Mouse (Mus musculus): ENCODE data around the gene Olfr1428. TPM values are rescaled to one million over a fixed set of nuclear protein-coding genes. Genes with fewer than 3 reads are reported as not detected.
"Not testable (repeated sequence)": the region's sequence is repeated elsewhere in the genome, so short reads cannot be mapped to it uniquely, and the experiment has no call there.

Gene Olfr1428
- polyA plus RNA-seq, 1 experiment from 2014 or later: not detected

DNA sequence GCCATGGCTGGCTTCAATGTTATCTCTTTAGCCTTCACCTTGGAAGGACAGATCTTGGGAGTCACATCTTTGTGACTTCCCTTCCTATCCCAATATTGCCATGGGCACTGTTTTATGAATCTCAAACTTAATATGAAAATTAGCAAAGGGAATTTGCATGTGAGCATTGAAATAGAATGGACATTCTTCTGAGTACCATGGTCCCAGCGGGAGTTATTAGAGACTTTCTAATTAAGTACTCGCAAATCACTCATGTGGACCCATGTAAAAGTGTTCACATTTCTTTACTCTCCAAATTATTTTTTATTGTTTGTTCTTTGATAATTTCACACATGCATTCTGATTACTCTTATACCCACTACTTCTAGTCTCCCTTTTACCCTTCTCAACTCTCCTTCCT is 12.5 kb downstream of the Olfr1428 start, which contains the start of gene Olfr1427:
Olfr1427 (minus strand) TSS at position 101 of the 400 bp plus-strand sequence.
- H3K27me3 ChIP-seq (ENCODE audit: insufficient read depth, low read length): no peaks in the 10 kb centered on the region
- DNase-seq (no peak), ATAC-seq (ENCODE audit: insufficient read depth) (no peak)
- no peak within 1 kb of the TSS for H3K9ac ChIP-seq
- H3K4me1 ChIP-seq (ENCODE audit: insufficient read depth): no peaks in the 10 kb centered on the region
- H3K27ac ChIP-seq (ENCODE audit: low read depth): no peak within 1 kb of the TSS
- no peak within 1 kb of the TSS for H3K4me3 ChIP-seq (ENCODE audit: low read depth, low read length)
- no peak for TF ChIP-seq CTCF (IDR thresholded peaks at IDR 0.05; ENCODE audit: low read depth)
- H3K36me3 ChIP-seq (ENCODE audit: insufficient read depth): no peaks in the 10 kb centered on the region
- H3K4me2 ChIP-seq: no peak within 1 kb of the TSS
- WGBS: 93% methylated on average over 2 of the region's 2 CpGs
- H3K9me3 ChIP-seq (ENCODE audit: low read depth, low read length): no peaks in the 10 kb centered on the region

DNA sequence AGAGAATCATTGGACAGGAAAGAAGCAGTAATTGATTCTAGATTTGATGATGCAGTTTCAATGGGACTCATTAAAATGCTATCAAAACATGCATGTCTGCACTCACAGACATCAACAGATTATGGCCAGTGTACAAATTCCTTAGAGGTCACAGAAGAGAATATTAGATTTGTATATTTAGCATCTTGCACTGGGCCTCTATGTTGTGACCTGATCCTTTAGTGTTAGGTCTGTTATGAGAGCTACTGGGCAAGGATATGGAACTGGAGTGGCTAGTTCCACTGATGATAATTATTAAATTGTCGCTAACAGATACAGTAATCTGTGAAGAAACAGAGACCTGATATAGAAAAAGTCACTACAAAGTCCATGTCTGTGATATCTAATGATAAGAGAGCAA is 23.8 kb downstream of the Olfr1428 start, which contains the start of gene Olfr1426:
Olfr1426 (minus strand) TSS at position 101 of the 400 bp plus-strand sequence.
- ATAC-seq (ENCODE audit: insufficient read depth) (no peak), DNase-seq (no peak)
- H3K4me1 ChIP-seq (ENCODE audit: insufficient read depth): no peaks in the 10 kb centered on the region
- no peaks in the 10 kb centered on the region for H3K27me3 ChIP-seq (ENCODE audit: insufficient read depth, low read length)
- H3K4me3 ChIP-seq (ENCODE audit: low read depth, low read length): no peak within 1 kb of the TSS
- H3K27ac ChIP-seq (ENCODE audit: low read depth): no peak within 1 kb of the TSS
- H3K9ac ChIP-seq: no peak within 1 kb of the TSS
- WGBS: 59% methylated on average over 1 of the region's 1 CpGs
- no peak within 1 kb of the TSS for H3K4me2 ChIP-seq
- H3K9me3 ChIP-seq (ENCODE audit: low read depth, low read length): no peaks in the 10 kb centered on the region
- TF ChIP-seq CTCF (IDR thresholded peaks at IDR 0.05; ENCODE audit: low read depth): no peak
- H3K36me3 ChIP-seq (ENCODE audit: insufficient read depth): no peaks in the 10 kb centered on the region

DNA sequence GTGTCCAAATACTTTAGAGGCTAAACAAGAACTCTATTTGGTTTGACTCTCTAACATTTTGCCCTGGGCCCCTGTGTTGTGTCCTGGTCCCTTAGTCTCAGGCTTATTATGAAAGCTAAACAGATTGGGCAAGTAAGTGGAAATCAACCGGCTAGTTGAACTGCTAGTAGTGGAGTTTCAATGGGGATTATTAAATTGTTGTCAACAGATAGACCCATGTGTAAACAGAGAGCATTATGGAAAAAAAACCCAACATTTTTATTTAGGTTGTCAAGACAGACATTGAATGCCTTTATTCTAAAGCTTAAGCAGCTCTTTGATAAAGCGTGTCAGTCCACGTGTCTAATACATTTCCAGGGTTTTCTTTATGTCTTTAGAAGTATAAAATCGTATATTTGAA is 38.1 kb downstream of the Olfr1428 start, which contains the start of gene Olfr1425:
Olfr1425 (minus strand) TSS at position 101 of the 400 bp plus-strand sequence.
- H3K4me3 ChIP-seq (ENCODE audit: low read depth, low read length); H3K36me3 ChIP-seq (ENCODE audit: insufficient read depth); H3K27ac ChIP-seq (ENCODE audit: low read depth); H3K4me2 ChIP-seq; H3K27me3 ChIP-seq (ENCODE audit: insufficient read depth, low read length); ATAC-seq (ENCODE audit: insufficient read depth); H3K9me3 ChIP-seq (ENCODE audit: low read depth, low read length); H3K9ac ChIP-seq; DNase-seq; H3K4me1 ChIP-seq (ENCODE audit: insufficient read depth): not testable (repeated sequence)
- 77% methylated on average over 4 of the region's 4 CpGs for WGBS

DNA sequence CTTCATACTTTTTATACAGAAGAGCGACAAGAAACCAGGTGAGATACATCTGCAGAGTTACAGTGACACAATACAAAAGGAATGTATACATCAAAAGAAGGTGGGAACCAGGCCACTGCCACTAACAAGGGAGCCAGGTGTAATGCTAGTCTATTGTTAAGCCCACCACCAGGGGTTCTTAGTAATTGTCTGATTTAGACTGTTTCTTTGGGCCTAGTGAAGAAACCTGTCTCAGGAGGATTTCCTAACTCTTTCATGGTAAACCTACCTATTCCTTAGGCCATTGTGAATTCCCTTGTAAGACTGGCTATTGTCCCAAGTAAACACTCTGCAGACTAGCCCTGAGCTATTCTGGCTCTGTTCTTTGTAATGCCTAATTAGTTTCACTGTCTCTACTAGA is 46.2 kb downstream of the Olfr1428 start:
- not testable (repeated sequence) for H3K4me2 ChIP-seq; DNase-seq; ATAC-seq (ENCODE audit: insufficient read depth); H3K9me3 ChIP-seq (ENCODE audit: low read depth, low read length); H3K4me3 ChIP-seq (ENCODE audit: low read depth, low read length); H3K27ac ChIP-seq (ENCODE audit: low read depth); H3K9ac ChIP-seq; H3K36me3 ChIP-seq (ENCODE audit: insufficient read depth); H3K4me1 ChIP-seq (ENCODE audit: insufficient read depth); H3K27me3 ChIP-seq (ENCODE audit: insufficient read depth, low read length)
- WGBS: 71% methylated on average over 1 of the region's 1 CpGs

DNA sequence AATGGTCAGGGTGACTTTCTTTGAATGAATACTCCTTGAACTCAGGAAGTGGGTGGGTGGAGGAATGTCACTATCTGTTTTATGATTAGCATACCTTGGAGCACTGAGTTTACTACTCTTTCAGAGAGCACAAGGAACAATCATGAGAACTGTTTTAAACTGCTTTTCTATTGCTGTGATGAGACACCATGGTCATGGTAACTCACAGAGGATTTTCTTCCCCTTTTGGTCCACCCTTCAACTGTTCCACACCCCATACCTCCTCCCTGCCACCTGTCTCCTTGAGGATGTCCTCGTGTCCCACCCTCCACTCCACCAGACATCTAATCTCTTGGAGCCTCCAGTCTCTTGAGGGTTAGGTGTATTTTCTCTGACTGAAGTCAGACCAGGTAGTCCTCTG is 47.9 kb downstream of the Olfr1428 start:
- not testable (repeated sequence) for H3K9ac ChIP-seq; DNase-seq; H3K27ac ChIP-seq (ENCODE audit: low read depth); H3K4me3 ChIP-seq (ENCODE audit: low read depth, low read length); H3K4me2 ChIP-seq; ATAC-seq (ENCODE audit: insufficient read depth); H3K36me3 ChIP-seq (ENCODE audit: insufficient read depth); H3K27me3 ChIP-seq (ENCODE audit: insufficient read depth, low read length); H3K9me3 ChIP-seq (ENCODE audit: low read depth, low read length); H3K4me1 ChIP-seq (ENCODE audit: insufficient read depth)
- 65% methylated on average over 1 of the region's 1 CpGs for WGBS

DNA sequence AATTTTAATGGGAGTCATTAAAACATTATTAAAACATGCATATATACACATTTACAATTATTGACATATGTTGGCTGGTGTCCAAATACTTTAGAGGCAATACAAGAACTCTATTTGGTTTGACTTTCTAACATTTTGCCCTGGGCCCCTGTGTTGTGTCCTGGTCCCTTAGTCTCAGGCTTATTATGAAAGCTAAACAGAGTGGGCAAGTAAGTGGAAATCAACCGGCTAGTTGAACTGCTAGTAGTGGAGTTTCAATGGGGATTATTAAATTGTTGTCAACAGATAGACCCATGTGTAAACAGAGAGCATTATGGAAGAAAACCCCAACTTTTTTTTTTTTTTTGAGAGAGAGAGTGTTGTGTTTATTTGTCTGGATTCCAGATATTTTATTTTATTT is 53.1 kb downstream of the Olfr1428 start, which contains the start of gene Olfr1424:
Olfr1424 (minus strand) TSS at position 101 of the 400 bp plus-strand sequence.
- H3K27me3 ChIP-seq (ENCODE audit: insufficient read depth, low read length); H3K9ac ChIP-seq; H3K4me1 ChIP-seq (ENCODE audit: insufficient read depth); DNase-seq; H3K36me3 ChIP-seq (ENCODE audit: insufficient read depth); H3K4me2 ChIP-seq; H3K4me3 ChIP-seq (ENCODE audit: low read depth, low read length); ATAC-seq (ENCODE audit: insufficient read depth); H3K9me3 ChIP-seq (ENCODE audit: low read depth, low read length); H3K27ac ChIP-seq (ENCODE audit: low read depth): not testable (repeated sequence)
- 83% methylated on average over 1 of the region's 1 CpGs for WGBS

Other genes with a start within 250 kb of the Olfr1428 start
- not detected in 2 replicates for gene Olfr1419, start 240.8 kb downstream of the Olfr1428 start, polyA plus RNA-seq (2014; fragmentation: Nextera tagmentation; extraction: Ambion mirVana)
- gene Olfr1420, start 229.3 kb downstream of the Olfr1428 start, polyA plus RNA-seq (2014; fragmentation: Nextera tagmentation; extraction: Ambion mirVana): 0.05 TPM in 1 of 2 replicates, not detected in the other
- 25.9 TPM in 2 replicates for gene Patl1, start 203.5 kb downstream of the Olfr1428 start, polyA plus RNA-seq (2014; fragmentation: Nextera tagmentation; extraction: Ambion mirVana)
- 7.4 and 7.5 TPM in 2 replicates for gene Osbp, start 150.0 kb downstream of the Olfr1428 start, polyA plus RNA-seq (2014; fragmentation: Nextera tagmentation; extraction: Ambion mirVana)
- not detected in 2 replicates for gene Olfr1423, start 74.6 kb downstream of the Olfr1428 start, polyA plus RNA-seq (2014; fragmentation: Nextera tagmentation; extraction: Ambion mirVana)
- not detected in 2 replicates for gene Olfr1424, start 53.2 kb downstream of the Olfr1428 start, polyA plus RNA-seq (2014; fragmentation: Nextera tagmentation; extraction: Ambion mirVana)
- gene Olfr1425, start 38.2 kb downstream of the Olfr1428 start, polyA plus RNA-seq (2014; fragmentation: Nextera tagmentation; extraction: Ambion mirVana): not detected in 2 replicates
- gene Olfr1426, start 23.9 kb downstream of the Olfr1428 start, polyA plus RNA-seq (2014; fragmentation: Nextera tagmentation; extraction: Ambion mirVana): not detected in 2 replicates
- gene Olfr1427, start 12.6 kb downstream of the Olfr1428 start, polyA plus RNA-seq (2014; fragmentation: Nextera tagmentation; extraction: Ambion mirVana): not detected in 2 replicates
- gene Olfr76, start 7.3 kb upstream of the Olfr1428 start, polyA plus RNA-seq (2014; fragmentation: Nextera tagmentation; extraction: Ambion mirVana): not detected in 2 replicates
- gene Olfr1555-ps1, start 54.2 kb upstream of the Olfr1428 start, polyA plus RNA-seq (2014; fragmentation: Nextera tagmentation; extraction: Ambion mirVana): not detected in 2 replicates
- not detected in 2 replicates for gene Olfr1431, start 84.7 kb upstream of the Olfr1428 start, polyA plus RNA-seq (2014; fragmentation: Nextera tagmentation; extraction: Ambion mirVana)
- not detected in 2 replicates for gene Olfr1432, start 116.7 kb upstream of the Olfr1428 start, polyA plus RNA-seq (2014; fragmentation: Nextera tagmentation; extraction: Ambion mirVana)
- not detected in 2 replicates for gene Olfr262, start 125.8 kb upstream of the Olfr1428 start, polyA plus RNA-seq (2014; fragmentation: Nextera tagmentation; extraction: Ambion mirVana)
- gene Olfr235, start 145.1 kb upstream of the Olfr1428 start, polyA plus RNA-seq (2014; fragmentation: Nextera tagmentation; extraction: Ambion mirVana): not detected in 2 replicates
- not detected in 2 replicates for gene Olfr1434, start 164.0 kb upstream of the Olfr1428 start, polyA plus RNA-seq (2014; fragmentation: Nextera tagmentation; extraction: Ambion mirVana)
- not detected in 2 replicates for gene Olfr1436, start 183.2 kb upstream of the Olfr1428 start, polyA plus RNA-seq (2014; fragmentation: Nextera tagmentation; extraction: Ambion mirVana)
- not detected in 2 replicates for gene Olfr1437, start 209.2 kb upstream of the Olfr1428 start, polyA plus RNA-seq (2014; fragmentation: Nextera tagmentation; extraction: Ambion mirVana)
- not detected in 2 replicates for gene Olfr1438-ps1, start 220.0 kb upstream of the Olfr1428 start, polyA plus RNA-seq (2014; fragmentation: Nextera tagmentation; extraction: Ambion mirVana)

All from lung, embryonic 14.5 days (tissue).